9 mouse cellular contexts compared by ENCODE assay signal in the genomic region with DNA sequence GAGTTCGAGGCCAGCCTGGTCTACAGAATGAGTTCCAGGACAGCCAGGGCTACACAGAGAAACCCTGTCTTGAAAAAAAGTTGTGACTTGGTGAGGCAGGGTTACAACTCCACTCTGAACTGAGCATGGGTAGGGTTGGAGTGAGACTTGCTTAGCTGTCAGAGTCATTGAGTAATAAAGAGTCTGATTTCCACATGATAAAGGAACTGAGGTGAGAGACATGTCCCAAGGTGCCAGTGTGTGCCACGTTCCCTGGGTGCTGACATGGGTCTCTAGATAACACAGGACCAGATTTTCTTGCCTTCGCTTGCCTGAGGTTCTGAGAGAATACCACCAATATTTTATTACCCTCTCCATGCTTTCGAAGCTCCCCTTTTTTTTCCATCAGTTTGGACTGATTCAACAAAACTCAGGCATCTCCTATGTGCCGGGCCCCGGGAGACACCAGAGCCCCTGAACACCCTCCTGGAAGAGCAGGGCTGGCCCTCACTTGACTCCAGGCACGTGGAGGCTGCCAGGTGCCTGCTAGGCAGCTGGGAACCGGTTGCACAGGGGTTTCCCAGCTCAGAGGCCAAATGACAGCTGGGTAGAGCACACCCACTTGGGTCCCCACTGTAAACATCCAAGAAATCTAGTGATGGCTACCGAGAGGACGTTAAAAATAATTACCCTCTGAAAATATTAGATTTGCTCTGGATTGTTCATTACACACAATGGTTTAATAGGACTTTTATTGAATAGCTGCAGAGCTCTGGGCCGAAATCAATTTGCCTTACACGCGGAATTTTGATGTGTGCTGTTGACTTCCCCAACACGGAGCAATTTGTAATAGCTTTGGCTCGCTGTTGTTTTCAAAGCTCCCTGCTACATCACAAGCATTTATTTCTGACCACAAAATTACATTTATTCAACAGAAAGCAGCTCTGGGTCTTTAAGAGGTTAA.
DNase-seq lines count a peak whose midpoint lies in the region; ATAC-seq and TF ChIP-seq lines count a peak whose summit lies in the region.
"Had no signal": no experiment of that assay in that cellular context is flagged by ENCODE, and none has a peak within 500 bp of the region (broad histone marks: within the 10 kb centered on the region; RNA-seq: fewer than 3 reads in every experiment).

No protein-coding gene starts in this region.

- intact Hi-C loops in heart, postnatal 14 days (cut with DNase I) = no loop called here

- H3K27ac ChIP-seq in heart, embryonic 14.5 days (replicated peaks in 1 of 2; ENCODE audit: control insufficient read depth in 1 of 2, insufficient read depth in 1 of 2, low read depth in 2 of 2, low read length in 2 of 2) = peak overlapping the region in 1 of 2 experiments; percentile 41; a peak in 2 of 4 replicates
- H3K27ac ChIP-seq in spleen, adult 2 months (ENCODE audit: insufficient read depth, low read length) = peak overlapping the region; percentile 69
- peak overlapping the region; percentile 29 for H3K27ac ChIP-seq in limb, embryonic 13.5 days

- no peak overlapping the region for H3K4me3 ChIP-seq in heart, embryonic 14.5 days (ENCODE audit: control insufficient read depth in 1 of 2, insufficient read depth in 1 of 2, low read depth in 1 of 2, low read length in 2 of 2)
- H3K4me3 ChIP-seq in spleen, adult 2 months (ENCODE audit: extremely low read depth, insufficient read depth, insufficient read length) = no peak overlapping the region
- peak overlapping the region; percentile 14; the same call in 1 of the 2 replicates for H3K4me3 ChIP-seq in limb, embryonic 13.5 days

- 64% methylated on average over 15 of the region's 15 CpGs for WGBS in heart, embryonic 14.5 days
- WGBS in spleen, adult 2 months = 55% methylated on average over 15 of the region's 15 CpGs
- WGBS in limb, embryonic 13.5 days = 25% methylated on average over 15 of the region's 15 CpGs

- H3K4me1 ChIP-seq in heart, embryonic 14.5 days (ENCODE audit: control insufficient read depth in 2 of 2, insufficient read depth in 2 of 2, low read length in 2 of 2) = peaks cover 13 to 29% of the 10 kb centered on the region in 2 experiments
- peaks cover 8% of the 10 kb centered on the region for H3K4me1 ChIP-seq in spleen, adult 2 months (ENCODE audit: control insufficient read depth, insufficient read depth, insufficient read length)
- peaks cover 24% of the 10 kb centered on the region for H3K4me1 ChIP-seq in limb, embryonic 13.5 days

- no peak for DNase-seq in heart, postnatal 14 days
- no peak for DNase-seq in spleen, adult 2 months (ENCODE audit: low read depth in 1 of 2, low spot score in 2 of 2)
- DNase-seq in spleen, postnatal 4 days (ENCODE audit: low spot score in 2 of 2) = no peak
- DNase-seq in embryo, embryonic 11 days = no peak
- DNase-seq in thymus, postnatal 10 days (ENCODE audit: low spot score in 2 of 2) = no peak
- DNase-seq: layer of hippocampus, postnatal 36 days had no signal

- ATAC-seq in heart, embryonic 14.5 days (ENCODE audit: insufficient number of reproducible peaks, insufficient read depth, low FRiP score, low read depth) = no peak
- ATAC-seq in limb, embryonic 13.5 days (ENCODE audit: low FRiP score, low read depth) = peak; percentile 55
- ATAC-seq in monocyte, adult 5-6 weeks (replicated peaks; ENCODE audit: insufficient number of reproducible peaks, low FRiP score, low TSS enrichment, poor library complexity, severe bottlenecking) = no peak

- no peaks in the 10 kb centered on the region for H3K27me3 ChIP-seq in heart, embryonic 14.5 days (ENCODE audit: control insufficient read depth, insufficient read depth, low read length)
- H3K27me3 ChIP-seq in spleen, adult 2 months (ENCODE audit: control insufficient read depth, insufficient read depth, low read length) = no peaks in the 10 kb centered on the region
- H3K27me3 ChIP-seq in limb, embryonic 13.5 days = peaks cover 61% of the 10 kb centered on the region

- peaks cover 5% of the 10 kb centered on the region for H3K9me3 ChIP-seq in heart, embryonic 14.5 days (ENCODE audit: control insufficient read depth, low read length)
- peaks cover 5% of the 10 kb centered on the region for H3K9me3 ChIP-seq in limb, embryonic 13.5 days

- TF ChIP-seq CTCF in spleen, adult 2 months (IDR thresholded peaks at IDR 0.05; ENCODE audit: extremely low read depth, insufficient read depth, insufficient read length, insufficient replicate concordance) = no peak

- H3K36me3 ChIP-seq in heart, embryonic 14.5 days (ENCODE audit: control insufficient read depth, insufficient read depth, low read length) = peaks cover 14% of the 10 kb centered on the region
- H3K36me3 ChIP-seq in spleen, adult 2 months (ENCODE audit: control insufficient read depth, insufficient read depth, low read length) = no peaks in the 10 kb centered on the region
- H3K36me3 ChIP-seq in limb, embryonic 13.5 days = peaks cover 14% of the 10 kb centered on the region

- H3K9ac ChIP-seq in heart, embryonic 14.5 days (ENCODE audit: low read length) = peak overlapping the region; percentile 50; the same call in 1 of the 2 replicates
- H3K9ac ChIP-seq in limb, embryonic 13.5 days = no peak overlapping the region

- no peak for TF ChIP-seq POLR2A in spleen, adult 2 months (IDR thresholded peaks at IDR 0.05; ENCODE audit: low read depth, low read length)

- peak overlapping the region; percentile 28; the same call in 1 of the 2 replicates for H3K4me2 ChIP-seq in heart, embryonic 14.5 days (ENCODE audit: low read length)
- peak overlapping the region; percentile 49 for H3K4me2 ChIP-seq in limb, embryonic 13.5 days (replicated peaks)
